Comparison of ENCODE assay signal across 16 mouse cellular contexts in genomic region chrX:77219355-77219754, GRCm38 (mm10).
DNase-seq lines count a peak whose midpoint lies in the region; ATAC-seq and TF ChIP-seq lines count a peak whose summit lies in the region.
"Had no signal": no experiment of that assay in that cellular context is flagged by ENCODE, and none has a peak within 500 bp of the region (broad histone marks: within the 10 kb centered on the region; RNA-seq: fewer than 3 reads in every experiment).

No protein-coding gene starts in this region.

- H3K4me2 ChIP-seq in forebrain, embryonic 14.5 days (ENCODE audit: low read length), result no peak overlapping the region
- no peak overlapping the region for H3K4me2 ChIP-seq in forebrain, embryonic 16.5 days (ENCODE audit: low read length)
- H3K4me2 ChIP-seq in midbrain, embryonic 14.5 days (ENCODE audit: low read length), result no peak overlapping the region
- H3K4me2 ChIP-seq in midbrain, embryonic 11.5 days, result no peak overlapping the region
- H3K4me2 ChIP-seq in midbrain, postnatal 0 days (ENCODE audit: low read depth, low read length, poor library complexity, severe bottlenecking), result no peak overlapping the region
- H3K4me2 ChIP-seq: hindbrain, embryonic 15.5 days; neural tube, embryonic 13.5 days had no signal

- no peaks in the 10 kb centered on the region for H3K36me3 ChIP-seq in forebrain, embryonic 14.5 days (ENCODE audit: control insufficient read depth, insufficient read depth, low read length)
- no peaks in the 10 kb centered on the region for H3K36me3 ChIP-seq in forebrain, embryonic 16.5 days (ENCODE audit: control insufficient read depth, insufficient read depth)
- no peaks in the 10 kb centered on the region for H3K36me3 ChIP-seq in midbrain, embryonic 14.5 days (ENCODE audit: control insufficient read depth, insufficient read depth, low read length)
- H3K36me3 ChIP-seq in midbrain, embryonic 11.5 days (ENCODE audit: control insufficient read depth, insufficient read depth, low read length), result no peaks in the 10 kb centered on the region
- H3K36me3 ChIP-seq in midbrain, postnatal 0 days (ENCODE audit: insufficient read depth, low read length), result no peaks in the 10 kb centered on the region
- H3K36me3 ChIP-seq: hindbrain, embryonic 15.5 days; limb, embryonic 10.5 days; neural tube, embryonic 13.5 days had no signal

- H3K4me1 ChIP-seq in forebrain, embryonic 14.5 days (ENCODE audit: control insufficient read depth, insufficient read depth, low read length), result no peaks in the 10 kb centered on the region
- no peaks in the 10 kb centered on the region for H3K4me1 ChIP-seq in forebrain, embryonic 16.5 days (replicated peaks; ENCODE audit: control insufficient read depth, insufficient read depth, low read length)
- no peaks in the 10 kb centered on the region for H3K4me1 ChIP-seq in midbrain, embryonic 14.5 days (ENCODE audit: control insufficient read depth, insufficient read depth, low read length)
- H3K4me1 ChIP-seq in midbrain, embryonic 11.5 days (ENCODE audit: control insufficient read depth, insufficient read depth, low read length), result no peaks in the 10 kb centered on the region
- no peaks in the 10 kb centered on the region for H3K4me1 ChIP-seq in midbrain, postnatal 0 days (ENCODE audit: insufficient read depth, low read length)
- H3K4me1 ChIP-seq: hindbrain, embryonic 15.5 days; limb, embryonic 10.5 days; neural tube, embryonic 13.5 days had no signal

- H3K4me3 ChIP-seq in forebrain, embryonic 14.5 days (ENCODE audit: low read depth, low read length), result no peak overlapping the region
- H3K4me3 ChIP-seq in forebrain, embryonic 16.5 days (replicated peaks; ENCODE audit: low read length), result no peak overlapping the region
- no peak overlapping the region for H3K4me3 ChIP-seq in midbrain, embryonic 14.5 days (replicated peaks; ENCODE audit: low read depth, low read length)
- H3K4me3 ChIP-seq in midbrain, embryonic 11.5 days (ENCODE audit: low read depth, low read length), result no peak overlapping the region
- no peak overlapping the region for H3K4me3 ChIP-seq in midbrain, postnatal 0 days (ENCODE audit: low read depth, low read length)
- H3K4me3 ChIP-seq: heart, adult 2 months; hindbrain, embryonic 15.5 days; limb, embryonic 10.5 days; neural tube, embryonic 13.5 days had no signal

- no peak overlapping the region for H3K27ac ChIP-seq in forebrain, embryonic 14.5 days (ENCODE audit: low read depth, low read length)
- H3K27ac ChIP-seq in forebrain, embryonic 16.5 days (ENCODE audit: low read length), result no peak overlapping the region
- H3K27ac ChIP-seq in midbrain, embryonic 14.5 days (replicated peaks; ENCODE audit: low read depth, low read length), result no peak overlapping the region
- no peak overlapping the region for H3K27ac ChIP-seq in midbrain, embryonic 11.5 days (ENCODE audit: low read depth, low read length)
- no peak overlapping the region for H3K27ac ChIP-seq in midbrain, postnatal 0 days (ENCODE audit: low read depth, low read length)
- H3K27ac ChIP-seq: heart, adult 2 months; hindbrain, embryonic 15.5 days; limb, embryonic 10.5 days; liver, embryonic 14.5 days; neural tube, embryonic 13.5 days had no signal

- no peak for ATAC-seq in forebrain, embryonic 14.5 days
- ATAC-seq in forebrain, embryonic 16.5 days, result no peak
- ATAC-seq in midbrain, embryonic 14.5 days (ENCODE audit: low FRiP score, low TSS enrichment), result no peak
- no peak for ATAC-seq in midbrain, embryonic 11.5 days (ENCODE audit: low FRiP score)
- 0 out of 2 replicates have a peak, but pooled peaks have one; percentile 20 for ATAC-seq in midbrain, postnatal 0 days (ENCODE audit: low FRiP score)
- ATAC-seq: CD4-positive, CD25-positive, alpha-beta regulatory T cell, adult 4 months had no signal

- H3K27me3 ChIP-seq in forebrain, embryonic 14.5 days (replicated peaks; ENCODE audit: control insufficient read depth, insufficient read depth, low read length), result no peaks in the 10 kb centered on the region
- H3K27me3 ChIP-seq in forebrain, embryonic 16.5 days (replicated peaks; ENCODE audit: control insufficient read depth, insufficient read depth, low read length), result no peaks in the 10 kb centered on the region
- no peaks in the 10 kb centered on the region for H3K27me3 ChIP-seq in midbrain, embryonic 14.5 days (ENCODE audit: control insufficient read depth, insufficient read depth, low read length)
- no peaks in the 10 kb centered on the region for H3K27me3 ChIP-seq in midbrain, embryonic 11.5 days (ENCODE audit: control insufficient read depth, insufficient read depth, low read length)
- no peaks in the 10 kb centered on the region for H3K27me3 ChIP-seq in midbrain, postnatal 0 days (ENCODE audit: insufficient read depth, low read length)
- H3K27me3 ChIP-seq: hindbrain, embryonic 15.5 days; neural tube, embryonic 13.5 days had no signal

- H3K9me3 ChIP-seq in forebrain, embryonic 14.5 days (replicated peaks; ENCODE audit: control insufficient read depth, low read length), result no peaks in the 10 kb centered on the region
- H3K9me3 ChIP-seq in forebrain, embryonic 16.5 days (ENCODE audit: control insufficient read depth, low read length), result no peaks in the 10 kb centered on the region
- no peaks in the 10 kb centered on the region for H3K9me3 ChIP-seq in midbrain, embryonic 14.5 days (ENCODE audit: control insufficient read depth, low read length)
- no peaks in the 10 kb centered on the region for H3K9me3 ChIP-seq in midbrain, embryonic 11.5 days (ENCODE audit: control insufficient read depth, low read length)
- no peaks in the 10 kb centered on the region for H3K9me3 ChIP-seq in midbrain, postnatal 0 days (ENCODE audit: low read length)
- H3K9me3 ChIP-seq: hindbrain, embryonic 15.5 days; limb, embryonic 10.5 days; neural tube, embryonic 13.5 days had no signal

- WGBS in forebrain, embryonic 14.5 days, result 48% methylated on average over 6 of the region's 6 CpGs
- 41% methylated on average over 6 of the region's 6 CpGs for WGBS in forebrain, embryonic 16.5 days
- WGBS in midbrain, embryonic 14.5 days, result 46% methylated on average over 6 of the region's 6 CpGs
- WGBS in midbrain, embryonic 11.5 days, result 72% methylated on average over 6 of the region's 6 CpGs
- 34% methylated on average over 6 of the region's 6 CpGs for WGBS in midbrain, postnatal 0 days

- TF ChIP-seq CTCF in midbrain, postnatal 0 days (IDR thresholded peaks at IDR 0.05), result no peak

- DNase-seq in forebrain, embryonic 14.5 days (ENCODE audit: low spot score), result peak; percentile 17
- peak; percentile 13 for DNase-seq in midbrain, embryonic 14.5 days
- no peak for DNase-seq in midbrain, embryonic 11.5 days (ENCODE audit: low spot score, missing footprints)
- DNase-seq in adrenal gland, postnatal 10 days, result peak; percentile 20
- DNase-seq in midbrain, postnatal 0 days (ENCODE audit: low spot score), result no peak
- DNase-seq in gastrocnemius, postnatal 25 days, result no peak
- DNase-seq: cerebellum, adult 18-20 months; heart, adult 2 months; heart, postnatal 10 days; kidney, adult 2 months had no signal

- H3K9ac ChIP-seq in forebrain, embryonic 14.5 days (ENCODE audit: low read length), result no peak overlapping the region
- H3K9ac ChIP-seq in forebrain, embryonic 16.5 days (replicated peaks; ENCODE audit: low read depth, low read length), result no peak overlapping the region
- H3K9ac ChIP-seq in midbrain, embryonic 14.5 days (replicated peaks; ENCODE audit: low read length), result no peak overlapping the region
- H3K9ac ChIP-seq in midbrain, embryonic 11.5 days (ENCODE audit: low read length), result no peak overlapping the region
- H3K9ac ChIP-seq in midbrain, postnatal 0 days (replicated peaks; ENCODE audit: low read length, poor library complexity, severe bottlenecking), result no peak overlapping the region
- H3K9ac ChIP-seq: hindbrain, embryonic 15.5 days; liver, embryonic 14.5 days; neural tube, embryonic 13.5 days had no signal

Comparison
In these comparisons a context has a peak if more than half of its experiments do, and no peak if none do; other contexts are left out.
1. DNase-seq: peak in forebrain, embryonic 14.5 days (single experiment), midbrain, embryonic 14.5 days (single experiment) and adrenal gland, postnatal 10 days (single experiment); none in midbrain, embryonic 11.5 days (single experiment), midbrain, postnatal 0 days (single experiment) and gastrocnemius, postnatal 25 days (single experiment).